Mouse (Mus musculus): Measurements from ENCODE around the gene Dnajc25. TPM values are rescaled to one million over a fixed set of nuclear protein-coding genes. Genes with fewer than 3 reads are reported as not detected.

Gene Dnajc25
- polyA plus RNA-seq, 1 experiment from 2014 or later: 5.2 TPM

GRCm38 (mm10) chr4:59000614-59001013 is 5.8 kb downstream of the Dnajc25 start:
- Histone ChIP-seq H3K4me2 (replicated peaks) (no peak overlapping the region), H3K4me3 (replicated peaks; ENCODE audit: low read length) (no peak overlapping the region), H3K36me3 (replicated peaks; ENCODE audit: control insufficient read depth, insufficient read depth) (no peaks in the 10 kb centered on the region), H3K4me1 (replicated peaks; ENCODE audit: control insufficient read depth, insufficient read depth, low read length) (peaks cover 21% of the 10 kb centered on the region), H3K27ac (no peak overlapping the region), H3K9ac (no peak overlapping the region), H3K27me3 (ENCODE audit: control insufficient read depth, insufficient read depth, low read length) (no peaks in the 10 kb centered on the region), H3K9me3 (ENCODE audit: control insufficient read depth, low read length) (no peaks in the 10 kb centered on the region)
- ATAC-seq (ENCODE audit: low FRiP score) (no peak), DNase-seq (ENCODE audit: low spot score) (no peak)
- 2% methylated on average over 2 of the region's 2 CpGs for WGBS

- Histone ChIP-seq H3K27me3 (ENCODE audit: control insufficient read depth, insufficient read depth, low read length) (no peaks in the 10 kb centered on the region), H3K4me3 (replicated peaks; ENCODE audit: low read length) (peak within 1 kb of the TSS; percentile 97), H3K4me1 (replicated peaks; ENCODE audit: control insufficient read depth, insufficient read depth, low read length) (peaks cover 25% of the 10 kb centered on the region), H3K9me3 (ENCODE audit: control insufficient read depth, low read length) (no peaks in the 10 kb centered on the region), H3K27ac (peak within 1 kb of the TSS; percentile 92), H3K9ac (peak within 1 kb of the TSS; percentile 93), H3K36me3 (replicated peaks; ENCODE audit: control insufficient read depth, insufficient read depth) (no peaks in the 10 kb centered on the region), H3K4me2 (replicated peaks) (peak within 1 kb of the TSS; percentile 60)
- peak; percentile 99 for ATAC-seq (ENCODE audit: low FRiP score)
- DNase-seq (ENCODE audit: low spot score): peak; percentile 96
- under 1% methylated on average over 75 of the region's 89 CpGs for WGBS
Measured at GRCm38 (mm10) chr4:59002948-59003805, 8.3 kb downstream of the Dnajc25 start, which contains the start of gene Gm20503. TSS of gene Gm20503 (plus strand) at chr4:59003210.

- H3K4me1 ChIP-seq (replicated peaks; ENCODE audit: control insufficient read depth, insufficient read depth, low read length): peaks cover 25% of the 10 kb centered on the region
- H3K36me3 ChIP-seq (replicated peaks; ENCODE audit: control insufficient read depth, insufficient read depth): no peaks in the 10 kb centered on the region
- WGBS: 33% methylated on average over 7 of the region's 7 CpGs
- H3K27ac ChIP-seq: no peak overlapping the region
- ATAC-seq (ENCODE audit: low FRiP score) (no peak), DNase-seq (ENCODE audit: low spot score) (no peak)
- H3K4me2 ChIP-seq (replicated peaks): peak overlapping the region; percentile 60
- H3K4me3 ChIP-seq (replicated peaks; ENCODE audit: low read length): peak overlapping the region; percentile 97
- H3K27me3 ChIP-seq (ENCODE audit: control insufficient read depth, insufficient read depth, low read length): no peaks in the 10 kb centered on the region
- no peaks in the 10 kb centered on the region for H3K9me3 ChIP-seq (ENCODE audit: control insufficient read depth, low read length)
- H3K9ac ChIP-seq: peak overlapping the region; percentile 93
Measured at GRCm38 (mm10) chr4:59003806-59004200, 8.9 kb downstream of the Dnajc25 start.

GRCm38 (mm10) chr4:59006211-59006610 is 11.3 kb downstream of the Dnajc25 start:
- no peak overlapping the region for H3K4me2 ChIP-seq (replicated peaks)
- no peaks in the 10 kb centered on the region for H3K27me3 ChIP-seq (ENCODE audit: control insufficient read depth, insufficient read depth, low read length)
- no peaks in the 10 kb centered on the region for H3K9me3 ChIP-seq (ENCODE audit: control insufficient read depth, low read length)
- DNase-seq (ENCODE audit: low spot score) (no peak), ATAC-seq (ENCODE audit: low FRiP score) (no peak)
- no peak overlapping the region for H3K9ac ChIP-seq
- H3K4me1 ChIP-seq (replicated peaks; ENCODE audit: control insufficient read depth, insufficient read depth, low read length): peaks cover 25% of the 10 kb centered on the region
- 71% methylated on average over 8 of the region's 8 CpGs for WGBS
- H3K4me3 ChIP-seq (replicated peaks; ENCODE audit: low read length): no peak overlapping the region
- no peaks in the 10 kb centered on the region for H3K36me3 ChIP-seq (replicated peaks; ENCODE audit: control insufficient read depth, insufficient read depth)
- H3K27ac ChIP-seq: no peak overlapping the region

GRCm38 (mm10) chr4:59007016-59007415 is 12.2 kb downstream of the Dnajc25 start:
- Histone ChIP-seq H3K4me1 (replicated peaks; ENCODE audit: control insufficient read depth, insufficient read depth, low read length) (peaks cover 25% of the 10 kb centered on the region), H3K36me3 (replicated peaks; ENCODE audit: control insufficient read depth, insufficient read depth) (no peaks in the 10 kb centered on the region), H3K27me3 (ENCODE audit: control insufficient read depth, insufficient read depth, low read length) (no peaks in the 10 kb centered on the region), H3K9ac (no peak overlapping the region), H3K9me3 (ENCODE audit: control insufficient read depth, low read length) (no peaks in the 10 kb centered on the region), H3K4me2 (replicated peaks) (no peak overlapping the region), H3K27ac (no peak overlapping the region), H3K4me3 (replicated peaks; ENCODE audit: low read length) (no peak overlapping the region)
- WGBS: 76% methylated on average over 6 of the region's 6 CpGs
- ATAC-seq (ENCODE audit: low FRiP score): no peak
- DNase-seq (ENCODE audit: low spot score): no peak

GRCm38 (mm10) chr4:59007974-59008373 is 13.1 kb downstream of the Dnajc25 start:
- Histone ChIP-seq H3K36me3 (replicated peaks; ENCODE audit: control insufficient read depth, insufficient read depth) (no peaks in the 10 kb centered on the region), H3K9me3 (ENCODE audit: control insufficient read depth, low read length) (no peaks in the 10 kb centered on the region), H3K27ac (no peak overlapping the region), H3K9ac (no peak overlapping the region), H3K4me1 (replicated peaks; ENCODE audit: control insufficient read depth, insufficient read depth, low read length) (peaks cover 25% of the 10 kb centered on the region), H3K4me2 (replicated peaks) (no peak overlapping the region), H3K27me3 (ENCODE audit: control insufficient read depth, insufficient read depth, low read length) (no peaks in the 10 kb centered on the region), H3K4me3 (replicated peaks; ENCODE audit: low read length) (no peak overlapping the region)
- DNase-seq (ENCODE audit: low spot score): no peak
- ATAC-seq (ENCODE audit: low FRiP score): no peak
- WGBS: 84% methylated on average over 5 of the region's 5 CpGs

GRCm38 (mm10) chr4:59009186-59009585 is 14.3 kb downstream of the Dnajc25 start:
- H3K9me3 ChIP-seq (ENCODE audit: control insufficient read depth, low read length): no peaks in the 10 kb centered on the region
- H3K36me3 ChIP-seq (replicated peaks; ENCODE audit: control insufficient read depth, insufficient read depth): no peaks in the 10 kb centered on the region
- no peak for ATAC-seq (ENCODE audit: low FRiP score)
- H3K4me2 ChIP-seq (replicated peaks): no peak overlapping the region
- DNase-seq (ENCODE audit: low spot score): no peak
- peaks cover 18% of the 10 kb centered on the region for H3K4me1 ChIP-seq (replicated peaks; ENCODE audit: control insufficient read depth, insufficient read depth, low read length)
- 95% methylated on average over 7 of the region's 7 CpGs for WGBS
- no peak overlapping the region for H3K27ac ChIP-seq
- H3K4me3 ChIP-seq (replicated peaks; ENCODE audit: low read length): no peak overlapping the region
- H3K27me3 ChIP-seq (ENCODE audit: control insufficient read depth, insufficient read depth, low read length): no peaks in the 10 kb centered on the region
- no peak overlapping the region for H3K9ac ChIP-seq

- Histone ChIP-seq H3K4me1 (replicated peaks; ENCODE audit: control insufficient read depth, insufficient read depth, low read length) (peaks cover 13% of the 10 kb centered on the region), H3K4me3 (replicated peaks; ENCODE audit: low read length) (no peak overlapping the region), H3K9ac (no peak overlapping the region), H3K9me3 (ENCODE audit: control insufficient read depth, low read length) (no peaks in the 10 kb centered on the region), H3K36me3 (replicated peaks; ENCODE audit: control insufficient read depth, insufficient read depth) (no peaks in the 10 kb centered on the region), H3K4me2 (replicated peaks) (no peak overlapping the region), H3K27me3 (ENCODE audit: control insufficient read depth, insufficient read depth, low read length) (no peaks in the 10 kb centered on the region), H3K27ac (no peak overlapping the region)
- 65% methylated on average over 4 of the region's 4 CpGs for WGBS
- ATAC-seq (ENCODE audit: low FRiP score): no peak
- DNase-seq (ENCODE audit: low spot score): no peak
Measured at GRCm38 (mm10) chr4:59009696-59010095, 14.8 kb downstream of the Dnajc25 start.

- no peak overlapping the region for H3K4me2 ChIP-seq (replicated peaks)
- 92% methylated on average over 3 of the region's 3 CpGs for WGBS
- no peak overlapping the region for H3K27ac ChIP-seq
- H3K36me3 ChIP-seq (replicated peaks; ENCODE audit: control insufficient read depth, insufficient read depth): 0 out of 2 replicates have a peak, but pooled peaks cover under 1% of the 10 kb centered on the region
- ATAC-seq (ENCODE audit: low FRiP score) (no peak), DNase-seq (ENCODE audit: low spot score) (no peak)
- no peaks in the 10 kb centered on the region for H3K27me3 ChIP-seq (ENCODE audit: control insufficient read depth, insufficient read depth, low read length)
- no peaks in the 10 kb centered on the region for H3K9me3 ChIP-seq (ENCODE audit: control insufficient read depth, low read length)
- H3K4me3 ChIP-seq (replicated peaks; ENCODE audit: low read length): no peak overlapping the region
- no peak overlapping the region for H3K9ac ChIP-seq
- no peaks in the 10 kb centered on the region for H3K4me1 ChIP-seq (replicated peaks; ENCODE audit: control insufficient read depth, insufficient read depth, low read length)
Measured at GRCm38 (mm10) chr4:59011446-59011845, 16.6 kb downstream of the Dnajc25 start.

All from hindbrain, embryonic 14.5 days (tissue).